Mouse (Mus musculus): ENCODE results near the gene Atxn2. TPM values are rescaled to one million over a fixed set of nuclear protein-coding genes. Genes with fewer than 3 reads are reported as not detected.

Gene Atxn2
- polyA plus RNA-seq (2014; fragmentation: Nextera tagmentation; extraction: Ambion mirVana): 63.5 and 75.2 TPM in 2 replicates

- WGBS: under 1% methylated on average over 35 of the region's 103 CpGs
- peak; percentile 86 for DNase-seq (ENCODE audit: low spot score)
- no peaks in the 10 kb centered on the region for H3K27me3 ChIP-seq (ENCODE audit: control insufficient read depth, insufficient read depth, low read length)
- H3K36me3 ChIP-seq (ENCODE audit: control insufficient read depth, insufficient read depth, low read length): no peaks in the 10 kb centered on the region
- H3K4me2 ChIP-seq (replicated peaks; ENCODE audit: low read depth, low read length): peak within 1 kb of the TSS; percentile 86
- peak within 1 kb of the TSS; percentile 99 for H3K4me3 ChIP-seq (ENCODE audit: low read depth, low read length)
- no peaks in the 10 kb centered on the region for H3K9me3 ChIP-seq (ENCODE audit: control insufficient read depth, low read length)
- peak; percentile 86 for ATAC-seq (ENCODE audit: low FRiP score)
- peak within 1 kb of the TSS; percentile 97 for H3K9ac ChIP-seq (ENCODE audit: low read depth, low read length)
- peaks cover 2% of the 10 kb centered on the region; the same call in 1 of the 2 replicates for H3K4me1 ChIP-seq (replicated peaks; ENCODE audit: control insufficient read depth, insufficient read depth, low read length)
- H3K27ac ChIP-seq (ENCODE audit: low read depth, low read length): peak within 1 kb of the TSS; percentile 95
Measured at GRCm38 (mm10) chr5:121711174-121711927, at the start of gene Atxn2. Gene Atxn2 (plus strand): TSS chr5:121711337.

DNA sequence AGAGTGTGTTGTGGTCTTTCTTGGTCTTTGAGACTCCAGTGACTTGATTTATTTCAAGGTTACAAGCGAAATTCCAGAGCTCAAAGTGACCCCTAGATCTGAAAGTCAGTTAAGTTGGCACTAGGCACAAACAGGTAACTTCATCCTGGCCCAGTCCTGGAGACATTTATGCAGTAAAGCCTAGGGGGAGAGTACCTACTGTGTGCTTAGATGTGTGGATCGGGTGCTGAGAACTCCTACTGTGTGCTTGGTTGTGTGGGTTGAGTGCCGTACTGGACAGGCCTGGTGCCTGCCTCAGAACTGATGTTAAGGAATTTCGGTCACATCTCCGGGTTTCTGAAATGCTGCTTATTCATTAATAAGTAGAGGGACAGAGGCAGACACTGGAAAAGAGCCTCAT is 49.6 kb upstream of the Atxn2 start:
- Histone ChIP-seq H3K36me3 (ENCODE audit: control insufficient read depth, insufficient read depth, low read length) (peaks cover 3% of the 10 kb centered on the region; the same call in 1 of the 2 replicates), H3K9ac (ENCODE audit: low read depth, low read length) (peak overlapping the region; percentile 91), H3K4me3 (ENCODE audit: low read depth, low read length) (peak overlapping the region; percentile 97), H3K27ac (ENCODE audit: low read depth, low read length) (no peak overlapping the region), H3K4me1 (replicated peaks; ENCODE audit: control insufficient read depth, insufficient read depth, low read length) (peaks cover 3% of the 10 kb centered on the region; the same call in 1 of the 2 replicates), H3K9me3 (ENCODE audit: control insufficient read depth, low read length) (no peaks in the 10 kb centered on the region), H3K27me3 (ENCODE audit: control insufficient read depth, insufficient read depth, low read length) (no peaks in the 10 kb centered on the region), H3K4me2 (replicated peaks; ENCODE audit: low read depth, low read length) (peak overlapping the region; percentile 88)
- 92% methylated on average over 5 of the region's 5 CpGs for WGBS
- no peak for DNase-seq (ENCODE audit: low spot score)
- no peak for ATAC-seq (ENCODE audit: low FRiP score)

GRCm38 (mm10) chr5:121663456-121663855 is 47.7 kb upstream of the Atxn2 start:
- DNase-seq (ENCODE audit: low spot score): no peak

GRCm38 (mm10) chr5:121664078-121664477 is 47.1 kb upstream of the Atxn2 start:
- Histone ChIP-seq H3K4me3 (ENCODE audit: low read depth, low read length) (no peak overlapping the region), H3K4me1 (replicated peaks; ENCODE audit: control insufficient read depth, insufficient read depth, low read length) (peaks cover 3% of the 10 kb centered on the region; the same call in 1 of the 2 replicates), H3K9ac (ENCODE audit: low read depth, low read length) (no peak overlapping the region), H3K9me3 (ENCODE audit: control insufficient read depth, low read length) (no peaks in the 10 kb centered on the region), H3K27ac (ENCODE audit: low read depth, low read length) (no peak overlapping the region), H3K36me3 (ENCODE audit: control insufficient read depth, insufficient read depth, low read length) (peaks cover 3% of the 10 kb centered on the region), H3K27me3 (ENCODE audit: control insufficient read depth, insufficient read depth, low read length) (no peaks in the 10 kb centered on the region), H3K4me2 (replicated peaks; ENCODE audit: low read depth, low read length) (no peak overlapping the region)
- DNase-seq (ENCODE audit: low spot score): no peak
- ATAC-seq (ENCODE audit: low FRiP score): no peak
- 93% methylated on average over 6 of the region's 6 CpGs for WGBS

More at GRCm38 (mm10) chr5:121663456-121663855, 47.7 kb upstream of the Atxn2 start:
- H3K27ac ChIP-seq (ENCODE audit: low read depth, low read length): no peak overlapping the region
- H3K27me3 ChIP-seq (ENCODE audit: control insufficient read depth, insufficient read depth, low read length): no peaks in the 10 kb centered on the region
- H3K36me3 ChIP-seq (ENCODE audit: control insufficient read depth, insufficient read depth, low read length): peaks cover 3% of the 10 kb centered on the region
- no peak for ATAC-seq (ENCODE audit: low FRiP score)
- H3K9ac ChIP-seq (ENCODE audit: low read depth, low read length): no peak overlapping the region
- peaks cover 3% of the 10 kb centered on the region; the same call in 1 of the 2 replicates for H3K4me1 ChIP-seq (replicated peaks; ENCODE audit: control insufficient read depth, insufficient read depth, low read length)
- H3K9me3 ChIP-seq (ENCODE audit: control insufficient read depth, low read length): no peaks in the 10 kb centered on the region
- H3K4me2 ChIP-seq (replicated peaks; ENCODE audit: low read depth, low read length): no peak overlapping the region
- H3K4me3 ChIP-seq (ENCODE audit: low read depth, low read length): no peak overlapping the region
- 88% methylated on average over 8 of the region's 8 CpGs for WGBS

DNA sequence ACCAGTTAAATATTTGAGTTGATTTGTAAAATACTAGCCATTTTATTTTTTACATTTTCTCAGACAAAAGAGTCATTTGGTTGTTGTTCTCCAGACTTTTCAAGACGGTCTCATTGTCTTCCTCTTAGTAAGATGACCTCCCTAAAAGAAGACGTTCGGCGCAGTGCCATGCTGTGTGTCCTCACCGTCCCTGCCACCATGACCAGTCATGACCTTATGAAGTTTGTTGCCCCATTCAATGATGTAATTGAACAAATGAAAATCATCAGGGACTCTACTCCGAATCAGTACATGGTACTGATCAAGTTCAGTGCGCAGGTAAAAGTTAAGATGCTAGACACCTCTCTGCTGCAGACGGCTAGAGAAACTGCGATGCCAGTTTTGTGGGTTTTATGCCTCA is 46.2 kb upstream of the Atxn2 start:
- Histone ChIP-seq H3K27me3 (ENCODE audit: control insufficient read depth, insufficient read depth, low read length) (no peaks in the 10 kb centered on the region), H3K4me3 (ENCODE audit: low read depth, low read length) (no peak overlapping the region), H3K27ac (ENCODE audit: low read depth, low read length) (no peak overlapping the region), H3K9ac (ENCODE audit: low read depth, low read length) (no peak overlapping the region), H3K9me3 (ENCODE audit: control insufficient read depth, low read length) (no peaks in the 10 kb centered on the region), H3K4me2 (replicated peaks; ENCODE audit: low read depth, low read length) (no peak overlapping the region), H3K4me1 (replicated peaks; ENCODE audit: control insufficient read depth, insufficient read depth, low read length) (peaks cover 3% of the 10 kb centered on the region; the same call in 1 of the 2 replicates), H3K36me3 (ENCODE audit: control insufficient read depth, insufficient read depth, low read length) (peaks cover 3% of the 10 kb centered on the region)
- 94% methylated on average over 9 of the region's 9 CpGs for WGBS
- DNase-seq (ENCODE audit: low spot score): no peak
- no peak for ATAC-seq (ENCODE audit: low FRiP score)

DNA sequence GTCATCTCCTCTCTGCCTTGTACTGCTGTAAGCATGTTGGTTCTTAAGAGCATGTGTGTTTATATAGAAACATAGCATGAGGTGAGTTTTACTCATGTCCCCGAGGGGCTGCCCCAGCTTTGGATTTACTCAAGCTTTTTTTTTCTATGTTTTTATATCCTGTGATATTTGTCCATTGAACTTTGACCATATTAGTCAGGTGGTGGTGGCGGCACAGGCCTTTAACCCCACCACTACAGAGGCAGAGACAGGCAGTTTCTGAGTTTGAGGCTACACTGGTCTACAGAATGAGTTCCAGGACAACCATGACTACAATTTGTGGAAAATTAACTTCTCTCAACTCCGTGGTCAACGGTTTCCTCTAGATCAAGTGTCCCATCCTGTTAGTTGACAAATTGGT is 44.1 kb upstream of the Atxn2 start:
- ATAC-seq (ENCODE audit: low FRiP score) (no peak), DNase-seq (ENCODE audit: low spot score) (no peak)
- WGBS: 90% methylated on average over 4 of the region's 4 CpGs
- Histone ChIP-seq H3K4me1 (replicated peaks; ENCODE audit: control insufficient read depth, insufficient read depth, low read length) (no peaks in the 10 kb centered on the region), H3K4me3 (ENCODE audit: low read depth, low read length) (no peak overlapping the region), H3K4me2 (replicated peaks; ENCODE audit: low read depth, low read length) (no peak overlapping the region), H3K27me3 (ENCODE audit: control insufficient read depth, insufficient read depth, low read length) (no peaks in the 10 kb centered on the region), H3K36me3 (ENCODE audit: control insufficient read depth, insufficient read depth, low read length) (peaks cover 3% of the 10 kb centered on the region), H3K27ac (ENCODE audit: low read depth, low read length) (no peak overlapping the region), H3K9ac (ENCODE audit: low read depth, low read length) (no peak overlapping the region), H3K9me3 (ENCODE audit: control insufficient read depth, low read length) (no peaks in the 10 kb centered on the region)

DNA sequence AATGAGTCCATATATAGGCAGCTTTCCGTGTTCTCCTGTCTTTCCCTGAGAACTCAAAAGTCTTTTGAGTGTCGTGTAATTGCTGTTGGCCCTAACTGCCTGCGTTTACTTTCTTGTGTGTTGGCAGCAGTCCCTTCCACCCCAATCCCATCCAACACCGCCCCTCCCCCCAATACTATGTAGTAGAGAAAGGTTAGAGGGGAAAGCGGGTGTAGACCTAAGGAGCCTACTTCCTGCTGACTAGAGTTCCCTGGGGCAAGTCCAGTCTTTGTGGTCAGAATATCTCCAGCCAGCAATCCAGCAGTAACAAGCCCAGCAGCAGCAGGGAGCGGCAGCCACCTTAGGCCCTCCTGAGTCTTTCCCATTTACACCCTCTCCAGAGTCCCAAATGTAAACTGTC is 42.7 kb upstream of the Atxn2 start:
- no peaks in the 10 kb centered on the region; the same call in 1 of the 2 replicates for H3K36me3 ChIP-seq (ENCODE audit: control insufficient read depth, insufficient read depth, low read length)
- H3K27ac ChIP-seq (ENCODE audit: low read depth, low read length): no peak overlapping the region
- no peaks in the 10 kb centered on the region for H3K4me1 ChIP-seq (replicated peaks; ENCODE audit: control insufficient read depth, insufficient read depth, low read length)
- no peaks in the 10 kb centered on the region for H3K27me3 ChIP-seq (ENCODE audit: control insufficient read depth, insufficient read depth, low read length)
- no peak overlapping the region for H3K4me2 ChIP-seq (replicated peaks; ENCODE audit: low read depth, low read length)
- ATAC-seq (ENCODE audit: low FRiP score): no peak
- H3K9me3 ChIP-seq (ENCODE audit: control insufficient read depth, low read length): no peaks in the 10 kb centered on the region
- no peak overlapping the region for H3K9ac ChIP-seq (ENCODE audit: low read depth, low read length)
- no peak overlapping the region for H3K4me3 ChIP-seq (ENCODE audit: low read depth, low read length)
- 83% methylated on average over 6 of the region's 6 CpGs for WGBS
- no peak for DNase-seq (ENCODE audit: low spot score)

DNA sequence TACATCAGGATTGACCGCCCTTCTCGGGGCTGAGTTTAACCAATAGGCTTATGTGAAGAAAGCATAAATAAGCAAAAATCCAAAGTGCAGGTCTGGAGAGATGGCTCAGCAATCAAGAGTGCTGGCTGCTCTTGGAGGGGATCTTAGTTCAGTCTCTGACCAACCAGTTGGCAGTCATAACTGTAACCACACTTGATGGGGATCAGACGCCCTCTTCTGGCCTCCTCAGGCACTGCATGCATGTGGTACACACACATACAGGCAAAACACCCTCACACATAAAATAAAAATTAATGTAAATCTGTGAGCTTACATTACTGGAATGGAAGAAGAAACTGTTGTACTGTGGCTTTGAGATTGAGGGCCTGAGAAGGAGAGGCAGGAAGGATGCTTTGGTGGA is 40.7 kb upstream of the Atxn2 start:
- H3K27me3 ChIP-seq (ENCODE audit: control insufficient read depth, insufficient read depth, low read length): no peaks in the 10 kb centered on the region
- ATAC-seq (ENCODE audit: low FRiP score) (no peak), DNase-seq (ENCODE audit: low spot score) (peak; percentile 13)
- no peaks in the 10 kb centered on the region for H3K4me1 ChIP-seq (replicated peaks; ENCODE audit: control insufficient read depth, insufficient read depth, low read length)
- no peak overlapping the region for H3K4me3 ChIP-seq (ENCODE audit: low read depth, low read length)
- WGBS: 80% methylated on average over 3 of the region's 3 CpGs
- H3K9me3 ChIP-seq (ENCODE audit: control insufficient read depth, low read length): no peaks in the 10 kb centered on the region
- H3K27ac ChIP-seq (ENCODE audit: low read depth, low read length): no peak overlapping the region
- H3K4me2 ChIP-seq (replicated peaks; ENCODE audit: low read depth, low read length): no peak overlapping the region
- H3K36me3 ChIP-seq (ENCODE audit: control insufficient read depth, insufficient read depth, low read length): no peaks in the 10 kb centered on the region; the same call in 1 of the 2 replicates
- H3K9ac ChIP-seq (ENCODE audit: low read depth, low read length): no peak overlapping the region

DNA sequence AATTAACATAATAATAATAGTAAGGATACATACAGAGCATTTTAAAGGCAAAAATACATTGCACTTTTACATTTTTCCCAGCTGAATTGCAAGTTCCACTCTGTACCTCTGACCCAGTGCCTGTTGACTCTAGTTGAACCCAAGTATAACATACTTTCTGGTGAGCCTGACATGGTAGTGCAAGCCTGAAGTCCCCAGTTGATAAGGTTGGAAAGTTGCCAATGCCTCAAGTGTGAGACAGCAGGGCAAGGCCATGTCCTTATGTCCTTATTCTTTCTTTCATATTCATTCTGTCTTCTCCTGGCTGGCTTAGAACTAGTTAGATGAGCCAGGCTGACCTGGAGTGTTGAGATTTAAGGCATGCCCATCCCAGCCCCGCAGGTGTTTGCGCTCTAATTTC is 28.9 kb upstream of the Atxn2 start:
- no peak overlapping the region for H3K4me3 ChIP-seq (ENCODE audit: low read depth, low read length)
- WGBS: 98% methylated on average over 2 of the region's 2 CpGs

More for the DNA sequence above, 28.9 kb upstream of the Atxn2 start:
- Histone ChIP-seq H3K36me3 (ENCODE audit: control insufficient read depth, insufficient read depth, low read length) (peaks cover 15% of the 10 kb centered on the region), H3K27ac (ENCODE audit: low read depth, low read length) (no peak overlapping the region), H3K4me1 (replicated peaks; ENCODE audit: control insufficient read depth, insufficient read depth, low read length) (no peaks in the 10 kb centered on the region), H3K4me2 (replicated peaks; ENCODE audit: low read depth, low read length) (no peak overlapping the region), H3K9ac (ENCODE audit: low read depth, low read length) (no peak overlapping the region), H3K9me3 (ENCODE audit: control insufficient read depth, low read length) (no peaks in the 10 kb centered on the region), H3K27me3 (ENCODE audit: control insufficient read depth, insufficient read depth, low read length) (no peaks in the 10 kb centered on the region)
- DNase-seq (ENCODE audit: low spot score) (no peak), ATAC-seq (ENCODE audit: low FRiP score) (no peak)

Measured in hindbrain, embryonic 11.5 days (tissue).